Comparison of ENCODE assay signal across 18 mouse cellular contexts in genomic region chr10:21803184-21803583, GRCm38 (mm10).
"Had no signal": no experiment of that assay in that cellular context is flagged by ENCODE, and none has a peak within 500 bp of the region (broad histone marks: within the 10 kb centered on the region; RNA-seq: fewer than 3 reads in every experiment).

No protein-coding gene starts in this region.

- H3K4me2 ChIP-seq: liver, embryonic 15.5 days; lung, embryonic 15.5 days; midbrain, embryonic 11.5 days; midbrain, embryonic 13.5 days; midbrain, embryonic 15.5 days; stomach, embryonic 15.5 days had no signal

- H3K27me3 ChIP-seq: liver, embryonic 15.5 days; lung, embryonic 15.5 days; megakaryocyte, embryonic 14.5 days; midbrain, embryonic 13.5 days; midbrain, embryonic 15.5 days; stomach, embryonic 15.5 days had no signal

- H3K4me3 ChIP-seq: liver, embryonic 15.5 days; lung, embryonic 15.5 days; megakaryocyte, embryonic 14.5 days; midbrain, embryonic 13.5 days; midbrain, embryonic 15.5 days; stomach, embryonic 15.5 days had no signal

- ATAC-seq: liver, postnatal 0 days; lung, postnatal 0 days; midbrain, embryonic 13.5 days; midbrain, embryonic 15.5 days had no signal

- H3K9me3 ChIP-seq: liver, embryonic 15.5 days; lung, embryonic 15.5 days; midbrain, embryonic 13.5 days; midbrain, embryonic 15.5 days; stomach, embryonic 15.5 days had no signal

- H3K4me1 ChIP-seq: liver, embryonic 15.5 days; lung, embryonic 15.5 days; megakaryocyte, embryonic 14.5 days; midbrain, embryonic 13.5 days; midbrain, embryonic 15.5 days; stomach, embryonic 15.5 days had no signal

- DNase-seq: liver, postnatal 0 days; lung, adult 2 months; lung, postnatal 14 days; lung, postnatal 36 days; right cerebral cortex, postnatal 14 days; thymus, adult 2 months; thymus, postnatal 25 days; thymus, postnatal 4 days had no signal

- H3K27ac ChIP-seq: liver, embryonic 15.5 days; lung, embryonic 15.5 days; macrophage; midbrain, embryonic 13.5 days; midbrain, embryonic 15.5 days; stomach, embryonic 15.5 days; stomach, postnatal 0 days had no signal

- H3K9ac ChIP-seq: liver, embryonic 15.5 days; liver, postnatal 0 days; lung, embryonic 15.5 days; midbrain, embryonic 13.5 days; midbrain, embryonic 15.5 days; stomach, embryonic 15.5 days had no signal

- H3K36me3 ChIP-seq: liver, embryonic 15.5 days; lung, embryonic 15.5 days; midbrain, embryonic 13.5 days; midbrain, embryonic 15.5 days; stomach, embryonic 15.5 days had no signal
